Mouse (Mus musculus): ENCODE measurements at regions not wholly inside any gene's neighbourhood (a gene's known extent, or its start where the extent isn't known, plus 50 kb on each side); places are given as distances from the start of the nearest gene placed in this dataset.

DNA sequence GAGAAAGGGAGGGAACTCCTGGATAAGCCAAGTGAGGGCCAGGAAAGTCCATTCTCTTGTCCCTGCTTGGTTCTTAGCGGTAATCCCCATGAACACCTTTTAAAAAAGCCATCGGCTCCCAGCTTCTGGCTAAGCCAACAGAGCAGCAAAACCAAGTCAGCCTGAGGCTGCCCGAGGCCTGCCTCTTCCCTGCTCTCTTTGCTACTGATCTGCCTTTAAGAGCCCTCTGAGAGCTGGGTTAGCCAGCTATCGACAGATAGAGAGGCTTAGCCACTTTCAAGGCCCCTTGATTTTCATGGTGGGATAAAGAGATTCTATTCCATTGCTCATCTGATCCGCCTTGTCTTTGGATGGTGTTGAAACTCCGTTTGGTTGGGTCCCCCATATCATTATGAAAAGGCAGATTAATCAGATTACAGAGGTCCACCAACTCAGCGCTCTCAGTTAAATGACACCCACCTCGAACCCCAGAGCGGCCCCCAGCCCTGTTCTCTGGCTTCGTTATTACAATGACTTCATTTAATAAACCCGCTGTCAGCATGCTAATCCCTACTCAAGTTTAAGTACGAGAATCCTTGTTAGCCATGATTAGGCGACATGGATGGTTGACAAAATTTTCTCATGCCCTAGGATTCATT, 66.1 kb downstream of the Slc4a3 start:
- DNase-seq, result no peak
- intact Hi-C loops (cut with DNase I), result no loop called here

GRCm38 (mm10) chr1:75613206-75613605, 67.1 kb downstream of the Slc4a3 start:
- intact Hi-C loops (cut with DNase I), result no loop called here
- no peak for DNase-seq

DNA sequence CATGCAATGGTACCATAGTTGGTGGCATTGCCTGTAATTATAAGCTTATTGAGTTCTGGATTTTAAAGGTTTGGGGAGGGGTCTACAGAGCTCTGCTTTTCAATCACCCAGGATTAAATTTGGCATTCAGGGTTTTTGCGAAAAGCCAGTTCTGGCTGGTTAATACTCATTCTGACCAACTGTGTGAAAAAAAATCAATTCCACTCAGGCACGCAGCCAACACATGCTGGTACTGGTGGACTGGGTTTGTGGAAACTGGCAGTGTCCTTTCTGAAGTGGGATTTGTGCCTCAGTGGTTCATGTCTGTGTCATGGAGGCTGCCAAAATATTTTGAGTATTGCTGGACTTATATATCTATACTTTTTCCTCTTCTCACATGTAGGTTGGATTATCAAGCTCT, 70.9 kb downstream of the Slc4a3 start:
- DNase-seq, result no peak
- intact Hi-C loops (cut with DNase I), result no loop called here

DNA sequence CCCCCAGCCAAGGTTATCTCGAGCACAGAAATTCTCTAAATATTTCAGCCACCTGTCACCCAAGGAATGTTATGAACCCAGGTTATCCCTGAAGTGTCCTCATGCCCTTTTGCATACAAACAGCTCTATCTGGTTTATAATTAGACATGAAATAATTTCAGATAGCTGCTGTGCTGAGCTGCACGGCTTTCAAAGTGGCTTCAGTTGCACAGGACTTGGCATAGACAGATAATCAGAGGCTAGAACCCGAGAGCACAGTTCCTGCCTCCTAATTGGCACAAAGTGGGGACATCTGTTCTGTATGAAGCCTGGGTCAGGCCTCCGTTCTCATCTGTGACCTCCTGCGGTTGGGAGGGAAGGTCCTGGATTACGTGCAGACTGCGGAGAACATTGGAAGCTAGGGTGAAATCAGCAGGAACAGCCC, 72.3 kb downstream of the Slc4a3 start:
- no peak for DNase-seq
- intact Hi-C loops (cut with DNase I), result no loop called here

DNA sequence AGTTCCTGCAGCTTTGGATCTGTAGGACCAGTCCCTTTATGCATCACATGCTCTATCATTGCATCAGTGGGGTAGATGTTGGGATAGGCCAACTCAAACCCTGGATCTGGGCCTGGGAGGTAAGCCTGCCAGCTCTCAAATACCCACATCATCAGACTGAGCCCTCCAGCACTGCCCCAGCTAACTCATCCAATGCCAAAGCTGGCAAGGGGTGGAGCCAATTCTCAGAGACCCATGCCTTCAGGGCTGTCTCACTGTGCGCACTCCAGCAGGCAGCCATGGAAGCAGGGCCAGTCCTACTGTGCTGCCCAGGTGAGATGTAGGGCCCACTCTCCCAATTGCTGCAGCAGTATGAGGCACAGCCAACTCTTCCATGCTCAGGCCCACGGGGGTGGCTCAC, 84.2 kb downstream of the Slc4a3 start:
- intact Hi-C loops (cut with DNase I), result no loop called here

DNA sequence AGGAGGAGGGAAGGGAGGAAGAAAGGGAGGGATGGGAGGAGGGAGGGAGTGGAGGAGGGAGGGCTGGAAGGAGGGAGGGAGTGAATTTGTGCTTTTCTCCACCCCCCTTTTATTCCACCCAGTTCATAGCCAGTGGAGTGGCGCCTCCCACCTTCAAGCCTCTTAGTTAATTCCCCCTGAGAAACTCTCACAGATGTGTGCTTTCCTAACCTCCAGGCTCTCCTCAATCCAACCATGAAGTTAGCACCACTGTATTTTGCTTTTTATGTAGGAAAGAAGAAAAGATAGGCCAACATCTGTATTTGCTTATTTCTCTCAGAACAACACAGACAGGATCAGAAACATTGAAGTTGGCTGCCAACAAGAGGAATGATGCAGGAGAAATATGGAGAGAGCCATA, 85.7 kb downstream of the Slc4a3 start:
- no peak for DNase-seq
- intact Hi-C loops (cut with DNase I), result no loop called here

More for the DNA sequence above, 84.2 kb downstream of the Slc4a3 start:
- no peak for DNase-seq

DNA sequence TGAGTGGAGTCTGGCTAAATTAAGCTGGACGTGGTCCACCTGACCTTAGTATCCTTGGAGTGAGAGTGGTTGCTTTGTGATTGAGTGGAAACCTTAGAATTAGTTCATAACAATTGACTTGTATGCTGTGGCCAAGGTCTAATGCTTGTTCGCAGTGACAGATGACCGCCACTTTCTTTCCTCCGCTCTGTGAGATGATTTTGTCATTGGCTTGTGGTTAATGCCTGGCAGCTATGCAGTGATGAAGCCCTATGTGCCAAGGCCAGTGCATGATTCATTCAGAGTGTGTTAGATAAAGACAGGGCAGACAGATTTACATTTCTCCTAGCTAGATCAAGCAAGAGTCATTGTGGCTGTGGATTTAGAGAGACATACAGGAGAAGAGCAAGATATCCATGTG, 89.5 kb downstream of the Slc4a3 start:
- no peak for DNase-seq
- intact Hi-C loops (cut with DNase I), result no loop called here

- intact Hi-C loops (cut with DNase I), result no loop called here
- no peak for DNase-seq
Measured at GRCm38 (mm10) chr1:75639031-75640001, 93.2 kb downstream of the Slc4a3 start.

GRCm38 (mm10) chr1:75642496-75642895, 96.4 kb downstream of the Slc4a3 start:
- DNase-seq, result no peak
- intact Hi-C loops (cut with DNase I), result no loop called here

GRCm38 (mm10) chr1:75652547-75652946, 106.5 kb downstream of the Slc4a3 start:
- DNase-seq, result peak; percentile 47 to 70
- intact Hi-C loops (cut with DNase I), result loop anchor here (2.0 to 10.0 kb wide), 5 partner anchors 142 to 1942 kb away; no protein-coding TSS in a partner anchor

GRCm38 (mm10) chr1:75652987-75653573, 107.0 kb downstream of the Slc4a3 start:
- no peak for DNase-seq
- intact Hi-C loops (cut with DNase I), result loop anchor here (2.0 to 10.0 kb wide), 5 partner anchors 142 to 1942 kb away; no protein-coding TSS in a partner anchor

DNA sequence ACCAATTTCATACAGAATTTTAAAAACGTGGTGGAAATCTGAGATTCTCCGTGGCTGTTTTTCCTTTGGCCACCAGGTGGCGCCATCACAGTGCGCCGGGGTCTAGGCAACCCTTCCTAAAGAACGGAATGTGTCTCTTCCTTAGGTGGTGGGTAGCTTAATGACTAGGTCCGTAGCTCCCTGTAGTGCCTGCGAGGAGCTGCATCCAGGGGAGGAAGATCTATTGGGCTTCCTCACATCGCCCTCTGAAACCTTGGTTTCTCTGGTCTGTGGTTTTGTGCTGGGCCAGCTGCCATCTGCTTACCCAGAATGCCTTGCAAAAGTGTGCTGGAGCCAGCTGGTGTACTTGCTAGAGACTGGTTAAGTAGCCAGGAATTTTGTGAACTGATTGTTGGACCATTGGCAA, 107.6 kb downstream of the Slc4a3 start:
- intact Hi-C loops (cut with DNase I), result loop anchor here (2.0 to 10.0 kb wide), 5 partner anchors 141 to 1941 kb away; no protein-coding TSS in a partner anchor
- DNase-seq, result peak; percentile 74 to 82

- intact Hi-C loops (cut with DNase I), result loop anchor here (10.0 kb wide), 3 partner anchors 138 to 1938 kb away; no protein-coding TSS in a partner anchor
- no peak for DNase-seq
Measured at GRCm38 (mm10) chr1:75656592-75656991, 110.5 kb downstream of the Slc4a3 start.

GRCm38 (mm10) chr1:75660336-75661100, 114.5 kb downstream of the Slc4a3 start:
- intact Hi-C loops (cut with DNase I), result no loop called here
- no peak for DNase-seq

DNA sequence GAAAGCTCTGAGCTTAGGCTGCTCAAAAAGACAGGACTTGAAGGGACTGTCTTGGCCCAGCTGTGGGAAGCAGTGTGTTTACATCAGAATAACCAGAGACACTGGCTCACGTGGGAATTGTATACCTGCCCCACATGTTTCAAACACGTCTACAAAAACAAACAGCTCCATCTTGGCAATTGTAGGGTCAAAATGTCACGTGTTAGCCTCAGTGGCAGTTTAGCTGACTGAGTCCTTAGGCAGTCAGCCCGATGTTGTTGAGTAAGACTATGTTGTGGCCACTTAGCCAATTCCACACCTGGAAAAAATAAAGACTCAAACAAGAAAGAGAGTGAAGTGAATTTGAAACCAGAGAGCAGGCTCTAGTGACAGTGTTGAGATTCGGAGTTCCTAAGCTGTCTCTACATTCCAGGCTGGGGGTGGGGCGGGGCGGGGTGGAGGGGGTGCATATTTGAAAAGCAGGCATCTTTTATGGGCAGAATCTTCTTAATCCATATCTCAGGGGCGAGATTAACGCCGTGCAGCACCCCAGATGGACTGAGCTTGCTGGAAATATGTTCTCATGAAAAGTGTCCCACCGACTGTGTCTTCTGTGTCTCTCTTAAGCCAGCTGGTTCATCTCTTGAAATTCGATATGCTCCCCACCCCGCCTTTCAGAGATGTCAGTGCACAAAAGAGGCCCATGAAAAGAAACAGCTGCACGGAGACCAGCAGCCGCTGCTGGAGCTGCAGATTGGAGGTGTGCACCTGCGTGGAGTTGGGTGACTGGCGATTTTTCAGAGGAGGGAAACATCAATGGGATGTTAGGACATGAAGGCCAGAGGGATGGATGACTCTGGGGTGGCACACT, 116.3 kb downstream of the Slc4a3 start:
- intact Hi-C loops (cut with DNase I), result no loop called here
- DNase-seq, result peak; percentile 25 to 41

- intact Hi-C loops (cut with DNase I), result no loop called here
- DNase-seq, result no peak
Measured at GRCm38 (mm10) chr1:75667736-75668269, 121.7 kb downstream of the Slc4a3 start.

DNA sequence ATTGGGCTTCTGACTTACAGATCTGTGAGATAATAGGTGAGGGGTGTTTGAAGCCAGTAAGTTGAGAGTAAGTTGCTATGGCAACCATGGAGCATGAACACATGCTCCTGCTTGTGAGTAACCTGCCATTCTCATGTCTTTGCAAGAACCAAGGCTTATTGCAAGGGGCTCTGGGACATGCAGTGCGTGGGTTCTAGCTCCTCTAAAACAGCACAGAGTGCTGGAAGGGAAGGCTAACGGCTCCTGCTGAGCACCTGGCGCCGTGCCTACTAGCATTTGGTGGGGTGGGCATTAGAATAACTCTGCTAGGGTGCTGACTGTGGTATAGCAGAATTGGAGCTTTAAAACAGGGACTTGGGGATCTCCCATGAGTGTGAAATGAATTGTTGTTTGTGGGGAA, 130.2 kb downstream of the Slc4a3 start:
- no peak for DNase-seq
- intact Hi-C loops (cut with DNase I), result no loop called here

DNA sequence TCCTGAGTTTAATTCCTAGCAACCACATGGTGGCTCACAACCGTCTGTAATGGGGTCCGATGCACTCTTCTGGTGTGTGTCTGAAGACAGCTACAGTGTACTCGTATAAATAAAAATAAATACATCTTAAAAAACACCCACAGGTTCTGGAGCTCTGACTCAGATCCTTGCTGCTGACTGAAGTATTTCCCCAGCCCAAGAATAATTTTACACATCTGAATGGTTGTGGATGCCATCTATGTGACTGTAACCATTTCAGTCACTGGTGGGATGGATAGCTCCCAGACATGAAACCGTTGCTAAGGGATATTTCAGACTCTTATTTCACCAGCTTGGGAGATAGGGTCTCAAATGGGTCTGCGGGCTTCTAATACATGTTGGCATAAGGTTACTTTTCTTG, 131.6 kb downstream of the Slc4a3 start:
- DNase-seq, result no peak
- intact Hi-C loops (cut with DNase I), result no loop called here

DNA sequence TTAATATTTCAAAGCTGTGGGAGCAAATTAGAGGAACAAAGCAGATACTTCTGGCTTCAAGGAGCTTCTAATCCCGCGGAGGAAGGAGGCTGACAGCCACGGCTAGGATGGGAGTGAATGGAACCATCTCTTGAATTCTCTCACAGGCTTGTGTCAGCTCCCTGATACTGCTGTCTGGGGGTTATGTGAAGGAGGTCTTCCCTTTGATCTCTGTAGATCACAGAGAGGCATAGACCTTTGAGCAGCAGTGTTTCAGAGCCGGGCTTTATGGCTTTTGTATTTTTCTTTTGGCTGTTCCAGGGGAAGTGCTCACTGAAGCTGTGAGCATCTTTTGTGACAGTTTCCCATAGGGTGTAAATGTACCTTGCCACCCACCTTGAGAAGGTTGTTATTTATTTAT, 132.2 kb downstream of the Slc4a3 start:
- no peak for DNase-seq
- intact Hi-C loops (cut with DNase I), result no loop called here

Data from heart, postnatal 14 days (tissue).